Mouse (Mus musculus) liver, embryonic 16.5 days (tissue): ENCODE measurements at regions not wholly inside any gene's neighbourhood (a gene's known extent, or its start where the extent isn't known, plus 50 kb on each side); places are given as distances from the start of the nearest gene placed in this dataset.
A peak's percentile ranks its signal among the peaks of the same experiment; 100 is the strongest.

ENCODE experiments used
- ATAC-seq: fragments of 200-750 bp; cut with Nextera tagmentation; 2 replicates; pipeline ENCODE4 v1.8.0; 2017; ENCODE audit warnings: low read depth, mild to moderate bottlenecking, moderate number of reproducible peaks, moderate library complexity
- H3K27ac ChIP-seq: fragments of 300-500 bp; sonication (generic); 2 replicates; pipeline ENCODE4 v1.5.1; 2014; ENCODE audit warnings: mild to moderate bottlenecking, low read length
- H3K27me3 ChIP-seq: fragments of 300-500 bp; sonication (generic); 2 replicates; pipeline ENCODE4 v1.6.1; 2014; ENCODE audit warnings: low read depth, low read length, mixed read lengths; ENCODE audit not compliant: control insufficient read depth, insufficient read depth
- H3K36me3 ChIP-seq: fragments of 300-500 bp; sonication (generic); 2 replicates; pipeline ENCODE4 v1.6.1; 2014; ENCODE audit warnings: mild to moderate bottlenecking; ENCODE audit not compliant: control insufficient read depth, insufficient read depth
- H3K4me1 ChIP-seq: fragments of 300-500 bp; sonication (generic); 2 replicates; pipeline ENCODE4 v1.6.1; 2014; ENCODE audit warnings: low read depth, low read length, mixed read lengths; ENCODE audit not compliant: control insufficient read depth
- H3K4me2 ChIP-seq: fragments of 300-500 bp; sonication (generic); 2 replicates; pipeline ENCODE4 v1.6.1; 2014; ENCODE audit warnings: low read depth, low read length, mixed read lengths
- H3K4me3 ChIP-seq: fragments of 300-500 bp; sonication (generic); 2 replicates; pipeline ENCODE4 v1.5.1; 2014; ENCODE audit warnings: low read depth, mild to moderate bottlenecking, low read length
- H3K9ac ChIP-seq: fragments of 300-500 bp; sonication (generic); 2 replicates; pipeline ENCODE4 v1.6.1; 2014; ENCODE audit warnings: low read depth, low read length
- H3K9me3 ChIP-seq: fragments of 300-500 bp; sonication (generic); replicated peaks from 2 replicates; pipeline ENCODE4 v1.6.1; 2016; ENCODE audit warnings: low read length; ENCODE audit not compliant: control insufficient read depth
- WGBS: fragments of 180-500 bp; shearing (Covaris S2); extraction: QIAGEN DNeasy Blood & Tissue Kit; methylation state at CpG from one replicate; pipeline ENCODE4 v1.1.7; 2014; ENCODE audit not compliant: insufficient replicate concordance; 5-methylcytosine and 5-hydroxymethylcytosine counted together

- Histone ChIP-seq H3K4me2 (no peak overlapping the region), H3K36me3 (no peaks in the 10 kb centered on the region), H3K4me3 (no peak overlapping the region), H3K27me3 (no peaks in the 10 kb centered on the region), H3K27ac (no peak overlapping the region), H3K9ac (no peak overlapping the region), H3K9me3 (no peaks in the 10 kb centered on the region), H3K4me1 (no peaks in the 10 kb centered on the region)
- no peak for ATAC-seq
- WGBS, result 81% methylated on average over 1 of the region's 1 CpGs
These were observed 279.3 kb upstream of the Camk1g start for GRCm38 (mm10) chr1:193649400-193649799.

DNA sequence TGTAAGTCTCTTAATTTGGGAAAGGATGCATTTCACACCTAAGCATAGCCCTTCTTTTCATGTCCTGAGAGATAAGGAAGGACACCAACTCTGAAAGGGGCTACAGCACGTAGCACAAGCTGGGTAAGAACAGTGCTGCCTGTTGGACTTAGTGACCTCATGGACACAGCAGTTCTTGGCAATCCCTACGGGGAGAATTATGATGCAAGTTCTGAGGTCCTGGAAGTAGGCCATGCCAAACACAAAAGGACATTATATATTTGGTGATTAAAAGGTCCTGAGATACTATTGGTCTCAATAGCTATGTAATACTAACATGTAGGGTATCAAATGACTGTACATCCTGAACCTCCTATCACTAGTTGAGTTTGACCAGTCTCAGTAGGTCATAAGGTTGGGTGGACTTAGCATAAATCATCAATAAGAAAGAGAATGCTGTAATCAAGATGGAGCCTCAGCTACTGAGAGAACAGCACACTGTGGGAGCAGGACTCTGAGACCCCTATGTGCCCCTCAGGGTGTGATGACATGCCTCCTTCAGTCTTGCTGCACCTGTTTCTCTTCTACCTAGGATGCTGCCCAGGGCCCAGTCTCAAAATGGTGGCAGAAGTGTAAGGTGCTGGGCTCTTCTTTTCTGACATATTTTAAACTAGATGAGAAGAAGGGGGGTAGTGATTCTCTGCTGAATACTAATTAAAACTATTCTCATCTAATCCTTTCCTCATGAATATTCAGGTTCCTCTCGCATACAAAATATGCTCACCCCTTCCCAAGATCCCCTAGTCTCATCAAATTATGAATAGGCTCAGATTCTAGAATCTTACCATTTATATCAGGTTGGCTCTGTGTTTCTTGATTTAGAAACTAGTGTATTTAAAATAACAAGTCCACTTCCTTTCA, 277.5 kb upstream of the Camk1g start:
- no peak for ATAC-seq
- H3K9ac ChIP-seq, result no peak overlapping the region
- no peaks in the 10 kb centered on the region for H3K4me1 ChIP-seq
- 52% methylated on average over 3 of the region's 3 CpGs for WGBS
- H3K4me2 ChIP-seq, result no peak overlapping the region
- no peaks in the 10 kb centered on the region for H3K36me3 ChIP-seq
- H3K27ac ChIP-seq, result no peak overlapping the region
- no peaks in the 10 kb centered on the region for H3K27me3 ChIP-seq
- H3K9me3 ChIP-seq, result no peaks in the 10 kb centered on the region
- no peak overlapping the region for H3K4me3 ChIP-seq

DNA sequence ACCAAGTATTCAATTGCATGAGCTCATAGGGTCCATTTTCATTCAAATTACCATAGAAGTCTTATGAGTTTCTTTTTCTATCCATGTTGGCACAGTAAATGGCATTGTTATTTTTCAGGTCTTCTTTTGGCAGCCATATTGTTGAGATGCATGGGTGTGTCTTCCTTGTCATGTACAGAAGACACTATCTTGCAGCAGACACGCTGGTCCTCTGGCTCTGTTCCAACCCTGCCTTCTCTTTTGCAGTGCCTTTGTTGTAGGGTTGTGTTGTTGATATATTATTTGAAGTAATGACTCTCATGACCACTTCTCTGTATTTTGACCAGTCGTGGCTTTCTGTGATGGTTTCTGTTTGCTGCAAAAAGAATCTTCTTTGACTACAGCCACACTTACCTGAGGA, 274.4 kb upstream of the Camk1g start:
- Histone ChIP-seq H3K9ac (no peak overlapping the region), H3K27me3 (no peaks in the 10 kb centered on the region), H3K27ac (no peak overlapping the region), H3K9me3 (no peaks in the 10 kb centered on the region), H3K4me3 (no peak overlapping the region), H3K36me3 (no peaks in the 10 kb centered on the region), H3K4me1 (no peaks in the 10 kb centered on the region), H3K4me2 (no peak overlapping the region)
- 34% methylated on average over 2 of the region's 2 CpGs for WGBS
- peak; percentile 45; the same call in 1 of the 2 replicates for ATAC-seq

GRCm38 (mm10) chr1:193636451-193636850, 266.4 kb upstream of the Camk1g start:
- Histone ChIP-seq H3K9me3 (no peaks in the 10 kb centered on the region), H3K4me1 (no peaks in the 10 kb centered on the region), H3K4me2 (no peak overlapping the region), H3K36me3 (no peaks in the 10 kb centered on the region), H3K4me3 (no peak overlapping the region), H3K27ac (no peak overlapping the region), H3K27me3 (no peaks in the 10 kb centered on the region), H3K9ac (no peak overlapping the region)
- WGBS, result 71% methylated on average over 5 of the region's 5 CpGs
- no peak for ATAC-seq

DNA sequence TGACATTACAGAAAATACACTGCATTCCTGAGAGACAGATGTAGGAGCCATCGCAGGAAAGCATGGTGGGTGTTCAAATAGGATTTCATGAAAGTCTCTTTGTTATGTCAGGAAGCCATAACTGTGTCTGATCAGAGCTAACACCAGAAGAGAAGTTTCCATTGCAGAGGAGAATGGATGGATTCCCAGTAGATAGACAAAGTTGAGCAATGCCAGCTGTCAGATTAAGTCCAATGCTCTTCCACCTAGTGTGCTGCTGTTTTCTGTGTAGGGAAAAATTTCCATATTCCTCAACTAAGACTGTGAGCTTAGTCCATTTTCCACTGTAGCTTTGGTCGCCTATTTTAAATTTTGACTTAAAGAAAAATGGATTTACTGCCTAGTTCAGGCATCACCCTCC, 262.0 kb upstream of the Camk1g start:
- no peaks in the 10 kb centered on the region for H3K9me3 ChIP-seq
- no peak for ATAC-seq
- H3K4me3 ChIP-seq, result no peak overlapping the region
- no peak overlapping the region for H3K9ac ChIP-seq
- WGBS, result 53% methylated on average over 2 of the region's 2 CpGs
- H3K36me3 ChIP-seq, result no peaks in the 10 kb centered on the region
- H3K27me3 ChIP-seq, result no peaks in the 10 kb centered on the region
- no peak overlapping the region for H3K4me2 ChIP-seq
- H3K27ac ChIP-seq, result no peak overlapping the region
- no peaks in the 10 kb centered on the region for H3K4me1 ChIP-seq

GRCm38 (mm10) chr1:193629887-193630286, 259.8 kb upstream of the Camk1g start:
- no peaks in the 10 kb centered on the region for H3K4me1 ChIP-seq
- H3K4me2 ChIP-seq, result no peak overlapping the region
- H3K36me3 ChIP-seq, result no peaks in the 10 kb centered on the region
- no peaks in the 10 kb centered on the region for H3K9me3 ChIP-seq
- ATAC-seq, result no peak
- H3K27ac ChIP-seq, result no peak overlapping the region
- 25% methylated on average over 2 of the region's 2 CpGs for WGBS
- H3K27me3 ChIP-seq, result no peaks in the 10 kb centered on the region
- H3K4me3 ChIP-seq, result no peak overlapping the region
- H3K9ac ChIP-seq, result no peak overlapping the region

DNA sequence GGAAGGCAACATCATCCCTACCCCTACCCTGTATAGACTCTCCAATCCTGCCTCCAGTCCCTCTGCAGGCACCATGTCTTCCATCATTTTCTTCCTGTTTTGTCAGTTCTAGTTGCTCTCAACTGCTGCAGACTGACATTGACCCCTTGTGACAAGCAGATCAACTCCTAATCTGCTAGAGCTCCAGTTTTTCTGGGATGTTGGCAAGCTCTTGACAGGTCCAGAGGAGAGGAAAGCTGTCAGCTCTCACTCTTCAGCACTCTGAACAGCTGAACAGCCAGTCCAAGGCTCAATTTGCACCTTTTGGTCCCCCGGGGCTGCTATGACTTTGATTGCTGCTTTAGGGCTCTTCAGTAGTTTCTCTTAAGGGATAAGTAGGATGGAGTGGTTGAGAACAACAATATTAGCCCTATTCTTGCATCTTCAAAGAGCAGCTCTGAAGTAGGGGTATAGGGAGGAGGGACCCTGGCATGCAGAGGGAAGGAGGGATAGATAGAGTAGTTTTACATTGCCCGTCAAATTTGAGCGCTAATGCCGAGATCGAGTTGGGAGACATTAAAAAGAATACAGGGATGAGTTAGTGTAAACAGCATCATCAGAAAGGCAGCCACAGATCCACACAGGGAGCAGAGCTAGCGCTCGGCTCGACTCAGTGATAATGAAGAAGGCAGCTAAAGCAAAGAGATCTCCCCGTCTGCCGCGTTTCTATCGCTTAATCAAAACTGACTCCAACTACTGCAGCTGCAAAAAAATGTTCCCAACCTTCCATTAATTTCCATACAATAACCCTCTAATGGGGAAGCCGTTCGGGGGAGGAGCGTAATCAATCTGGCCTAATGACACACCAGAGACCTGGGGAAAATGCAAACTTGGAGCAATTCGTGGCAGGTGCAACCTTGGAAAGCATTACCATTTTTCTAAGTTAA, 257.1 kb upstream of the Camk1g start:
- no peaks in the 10 kb centered on the region for H3K4me1 ChIP-seq
- no peaks in the 10 kb centered on the region for H3K36me3 ChIP-seq
- no peak overlapping the region for H3K27ac ChIP-seq
- no peak overlapping the region for H3K9ac ChIP-seq
- WGBS, result 67% methylated on average over 16 of the region's 16 CpGs
- no peak for ATAC-seq
- H3K4me2 ChIP-seq, result no peak overlapping the region
- H3K27me3 ChIP-seq, result no peaks in the 10 kb centered on the region
- H3K4me3 ChIP-seq, result no peak overlapping the region
- no peaks in the 10 kb centered on the region for H3K9me3 ChIP-seq

GRCm38 (mm10) chr1:193625101-193625956, 255.2 kb upstream of the Camk1g start:
- no peak for ATAC-seq
- Histone ChIP-seq H3K4me1 (no peaks in the 10 kb centered on the region), H3K27ac (no peak overlapping the region), H3K9ac (no peak overlapping the region), H3K36me3 (no peaks in the 10 kb centered on the region), H3K9me3 (no peaks in the 10 kb centered on the region), H3K4me2 (no peak overlapping the region), H3K27me3 (no peaks in the 10 kb centered on the region), H3K4me3 (no peak overlapping the region)
- 22% methylated on average over 9 of the region's 9 CpGs for WGBS
